9 mouse cellular contexts compared by ENCODE assay signal in genomic region chr7:49544775-49545705, GRCm38 (mm10).
DNase-seq lines count a peak whose midpoint lies in the region; ATAC-seq and TF ChIP-seq lines count a peak whose summit lies in the region.
"Had no signal": no experiment of that assay in that cellular context is flagged by ENCODE, and none has a peak within 500 bp of the region (broad histone marks: within the 10 kb centered on the region; RNA-seq: fewer than 3 reads in every experiment).

No protein-coding gene starts in this region.

- H3K27ac ChIP-seq in heart, embryonic 11.5 days (ENCODE audit: low read depth, low read length), result peak overlapping the region; percentile 89
- no peak overlapping the region for H3K27ac ChIP-seq in liver, embryonic 14.5 days
- H3K27ac ChIP-seq: macrophage had no signal

- intact Hi-C loops in heart, postnatal 36 days (cut with DNase I), result no loop called here

- H3K36me3 ChIP-seq in heart, embryonic 11.5 days (ENCODE audit: control insufficient read depth, insufficient read depth, low read length), result peaks cover 4% of the 10 kb centered on the region
- no peaks in the 10 kb centered on the region for H3K36me3 ChIP-seq in liver, embryonic 14.5 days (replicated peaks; ENCODE audit: control insufficient read depth, insufficient read depth, low read depth)

- H3K27me3 ChIP-seq in heart, embryonic 11.5 days (ENCODE audit: control insufficient read depth, insufficient read depth, low read length), result no peaks in the 10 kb centered on the region
- H3K27me3 ChIP-seq in liver, embryonic 14.5 days (ENCODE audit: control insufficient read depth, insufficient read depth, low read length), result no peaks in the 10 kb centered on the region

- no peak for TF ChIP-seq EP300 in liver, embryonic 14.5 days (IDR thresholded peaks at IDR 0.05; ENCODE audit: low read depth)

- 0 out of 2 replicates have a peak, but pooled peaks have one; percentile 3 for TF ChIP-seq CTCF in liver, embryonic 14.5 days (IDR thresholded peaks at IDR 0.05; ENCODE audit: low read depth)

- WGBS in heart, embryonic 11.5 days (ENCODE audit: insufficient replicate concordance), result 17% methylated on average over 11 of the region's 11 CpGs
- 18% methylated on average over 11 of the region's 11 CpGs for WGBS in liver, embryonic 14.5 days (ENCODE audit: insufficient replicate concordance)

- no peak overlapping the region for H3K4me3 ChIP-seq in heart, embryonic 11.5 days (ENCODE audit: low read depth, low read length)
- no peak overlapping the region for H3K4me3 ChIP-seq in liver, embryonic 14.5 days (ENCODE audit: insufficient read depth in 1 of 2, low read depth in 2 of 2, low read length in 2 of 2)

- DNase-seq in heart, postnatal 36 days, result no peak
- peak; percentile 49 for DNase-seq in ovary, adult 18-20 months (ENCODE audit: low spot score)
- no peak for DNase-seq in ovary, postnatal 10 days (ENCODE audit: low spot score)
- no peak for DNase-seq in liver, embryonic 14.5 days (ENCODE audit: low read depth in 3 of 3, low spot score in 3 of 3)
- DNase-seq in yolk sac, embryonic 10.5 days (ENCODE audit: low spot score), result peak; percentile 58
- no peak for DNase-seq in cerebellum, postnatal 36 days

- H3K4me2 ChIP-seq in heart, embryonic 11.5 days, result peak overlapping the region; percentile 29; the same call in 1 of the 2 replicates
- no peak overlapping the region for H3K4me2 ChIP-seq in liver, embryonic 14.5 days (ENCODE audit: low read depth)

- peak overlapping the region; percentile 30 for H3K9ac ChIP-seq in heart, embryonic 11.5 days (ENCODE audit: low read depth, low read length)
- H3K9ac ChIP-seq in liver, embryonic 14.5 days (replicated peaks), result no peak overlapping the region

- H3K4me1 ChIP-seq in heart, embryonic 11.5 days (ENCODE audit: control insufficient read depth, insufficient read depth, low read length), result peaks cover 43% of the 10 kb centered on the region
- H3K4me1 ChIP-seq in liver, embryonic 14.5 days (replicated peaks; ENCODE audit: control insufficient read depth in 2 of 2, insufficient read depth in 2 of 2, low read length in 1 of 2), result no peaks in the 10 kb centered on the region

- H3K9me3 ChIP-seq in heart, embryonic 11.5 days (replicated peaks; ENCODE audit: control insufficient read depth, low read length), result no peaks in the 10 kb centered on the region
- H3K9me3 ChIP-seq in liver, embryonic 14.5 days (ENCODE audit: control insufficient read depth, low read length), result no peaks in the 10 kb centered on the region

- peak; percentile 40 for ATAC-seq in heart, embryonic 11.5 days (replicated peaks; ENCODE audit: insufficient number of reproducible peaks, low FRiP score, low TSS enrichment)
- ATAC-seq in liver, embryonic 14.5 days (ENCODE audit: insufficient read depth), result no peak
- no peak for ATAC-seq in monocyte, adult 5-6 weeks (replicated peaks; ENCODE audit: insufficient number of reproducible peaks, low FRiP score, low TSS enrichment, poor library complexity, severe bottlenecking)

Comparison
In these comparisons a context has a peak if more than half of its experiments do, and no peak if none do; other contexts are left out.
1. DNase-seq: peak in ovary, adult 18-20 months (single experiment) and yolk sac, embryonic 10.5 days (single experiment); none in heart, postnatal 36 days (0 of 2), ovary, postnatal 10 days (single experiment), liver, embryonic 14.5 days (0 of 3) and cerebellum, postnatal 36 days (0 of 2).